Mouse (Mus musculus): ENCODE data around the gene Tnfrsf13b. TPM values are rescaled to one million over a fixed set of nuclear protein-coding genes. Genes with fewer than 3 reads are reported as not detected.

The Tnfrsf13b gene
- 1 to 10 TPM in 1 of 2 experiments, under 1 TPM in 1; 0.96 to 1.9 TPM for total RNA-seq (2021)

- no peak for DNase-seq (ENCODE audit: low spot score in 2 of 2)
- intact Hi-C loops (cut with DNase I) = no loop called here
Observed at GRCm38 (mm10) chr11:61126606-61127355, at the start of gene Tnfrsf13b. Gene Tnfrsf13b, plus strand, starts transcription at chr11:61126755.

- no peak for DNase-seq (ENCODE audit: low spot score in 2 of 2)
- intact Hi-C loops (cut with DNase I) = no loop called here
Observed at GRCm38 (mm10) chr11:61081624-61082023, 44.9 kb upstream of the Tnfrsf13b start.

- intact Hi-C loops (cut with DNase I) = loop anchor here (5.0 kb wide), 1 partner anchor 163 kb away; no protein-coding TSS in a partner anchor
- DNase-seq (ENCODE audit: low spot score in 2 of 2) = no peak
Observed at GRCm38 (mm10) chr11:61090195-61090594, 36.4 kb upstream of the Tnfrsf13b start.

GRCm38 (mm10) chr11:61091192-61091591 lies 35.4 kb upstream of the Tnfrsf13b start:
- intact Hi-C loops (cut with DNase I) = loop anchor here (1.0 to 5.0 kb wide), 2 partner anchors 137 to 164 kb away; no protein-coding TSS in a partner anchor
- DNase-seq (ENCODE audit: low spot score in 2 of 2) = no peak

- DNase-seq (ENCODE audit: low spot score in 2 of 2) = peak; percentile 55 to 70
- intact Hi-C loops (cut with DNase I) = loop anchor here (1.0 to 5.0 kb wide), 2 partner anchors 137 to 164 kb away; no protein-coding TSS in a partner anchor
Observed at GRCm38 (mm10) chr11:61091642-61092262, 34.8 kb upstream of the Tnfrsf13b start.

- intact Hi-C loops (cut with DNase I) = no loop called here
- no peak for DNase-seq (ENCODE audit: low spot score in 2 of 2)
Observed at GRCm38 (mm10) chr11:61098046-61098445, 28.5 kb upstream of the Tnfrsf13b start.

- DNase-seq (ENCODE audit: low spot score in 2 of 2) = no peak
- intact Hi-C loops (cut with DNase I) = no loop called here
Observed at GRCm38 (mm10) chr11:61102397-61103339, 23.9 kb upstream of the Tnfrsf13b start.

- peak; percentile 78 to 80 for DNase-seq (ENCODE audit: low spot score in 2 of 2)
Observed at GRCm38 (mm10) chr11:61104241-61104901, 22.2 kb upstream of the Tnfrsf13b start.

GRCm38 (mm10) chr11:61108911-61109361 lies 17.6 kb upstream of the Tnfrsf13b start:
- intact Hi-C loops (cut with DNase I) = no loop called here
- DNase-seq (ENCODE audit: low spot score in 2 of 2) = no peak

More at GRCm38 (mm10) chr11:61104241-61104901, 22.2 kb upstream of the Tnfrsf13b start:
- intact Hi-C loops (cut with DNase I) = loop anchor here (2.0 kb wide), 1 partner anchor 306 kb away; no protein-coding TSS in a partner anchor

GRCm38 (mm10) chr11:61109707-61110106 lies 16.8 kb upstream of the Tnfrsf13b start:
- intact Hi-C loops (cut with DNase I) = no loop called here
- no peak for DNase-seq (ENCODE audit: low spot score in 2 of 2)

GRCm38 (mm10) chr11:61110113-61110512 lies 16.4 kb upstream of the Tnfrsf13b start:
- no peak for DNase-seq (ENCODE audit: low spot score in 2 of 2)
- intact Hi-C loops (cut with DNase I) = no loop called here

- intact Hi-C loops (cut with DNase I) = no loop called here
- no peak for DNase-seq (ENCODE audit: low spot score in 2 of 2)
Observed at GRCm38 (mm10) chr11:61110928-61111327, 15.6 kb upstream of the Tnfrsf13b start.

GRCm38 (mm10) chr11:61111472-61111871 lies 15.1 kb upstream of the Tnfrsf13b start:
- no peak for DNase-seq (ENCODE audit: low spot score in 2 of 2)
- intact Hi-C loops (cut with DNase I) = no loop called here

- intact Hi-C loops (cut with DNase I) = no loop called here
Observed at GRCm38 (mm10) chr11:61112323-61112995, 14.1 kb upstream of the Tnfrsf13b start.

GRCm38 (mm10) chr11:61116226-61116625 lies 10.3 kb upstream of the Tnfrsf13b start:
- DNase-seq (ENCODE audit: low spot score in 2 of 2) = no peak
- intact Hi-C loops (cut with DNase I) = no loop called here

More at GRCm38 (mm10) chr11:61112323-61112995, 14.1 kb upstream of the Tnfrsf13b start:
- DNase-seq (ENCODE audit: low spot score in 2 of 2) = no peak

GRCm38 (mm10) chr11:61119996-61120583 lies 6.5 kb upstream of the Tnfrsf13b start:
- DNase-seq (ENCODE audit: low spot score in 2 of 2) = no peak
- intact Hi-C loops (cut with DNase I) = no loop called here

- DNase-seq (ENCODE audit: low spot score in 2 of 2) = no peak
- intact Hi-C loops (cut with DNase I) = no loop called here
Observed at GRCm38 (mm10) chr11:61122283-61122768, 4.2 kb upstream of the Tnfrsf13b start.

- intact Hi-C loops (cut with DNase I) = no loop called here
- DNase-seq (ENCODE audit: low spot score in 2 of 2) = no peak
Observed at GRCm38 (mm10) chr11:61122769-61123288, 3.7 kb upstream of the Tnfrsf13b start.

Measured in left cerebral cortex, postnatal 36 days (tissue).